Mouse (Mus musculus): ENCODE measurements at regions not wholly inside any gene's neighbourhood (a gene's known extent, or its start where the extent isn't known, plus 50 kb on each side); places are given as distances from the start of the nearest gene placed in this dataset.

DNA sequence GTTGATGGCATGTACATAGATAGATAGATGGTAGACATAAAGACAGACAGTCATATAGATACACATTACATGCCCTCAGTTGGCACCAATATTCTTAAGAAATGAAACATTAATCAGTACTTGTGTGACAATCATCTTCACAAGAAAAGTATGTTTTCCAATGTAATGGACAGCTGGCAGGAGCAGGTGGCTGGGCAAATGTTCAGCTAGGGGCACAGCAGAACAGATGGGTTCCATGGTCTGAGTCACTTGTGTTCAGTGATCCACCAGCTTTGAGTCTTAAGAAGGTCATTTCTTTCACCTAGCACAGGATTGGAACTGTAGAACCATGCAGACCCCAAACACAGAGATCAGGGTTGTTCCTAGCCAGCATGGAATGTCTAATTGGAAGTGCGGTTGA lies 2631.2 kb upstream of the 5930422O12Rik start:
- 91% methylated on average over 1 of the region's 1 CpGs for WGBS
- no peak for ATAC-seq (ENCODE audit: insufficient number of reproducible peaks, insufficient read depth, low FRiP score, low TSS enrichment, low read depth)
- no peaks in the 10 kb centered on the region for H3K9me3 ChIP-seq

DNA sequence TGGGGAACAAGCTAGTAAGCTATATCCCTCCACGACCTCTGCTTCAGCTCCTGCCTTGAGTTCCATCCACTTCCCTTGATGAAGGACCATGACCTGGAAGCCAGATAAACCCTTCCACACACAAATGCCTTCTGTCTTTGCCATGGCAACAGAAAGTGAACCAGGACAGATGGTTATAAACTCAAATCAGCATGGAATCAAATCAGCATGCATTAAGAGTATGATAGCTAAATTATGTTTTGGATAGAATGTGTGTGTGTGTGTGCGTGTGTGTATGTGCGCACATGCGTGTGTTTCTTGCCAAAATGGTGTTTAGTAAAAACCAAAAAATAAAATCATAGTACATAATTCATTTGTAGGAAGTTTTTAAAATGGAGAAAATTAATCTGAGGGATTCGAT lies 2611.5 kb upstream of the 5930422O12Rik start:
- ATAC-seq (ENCODE audit: insufficient number of reproducible peaks, insufficient read depth, low FRiP score, low TSS enrichment, low read depth) = no peak
- no peak overlapping the region for H3K27ac ChIP-seq

More for the DNA sequence above, 2631.2 kb upstream of the 5930422O12Rik start:
- Histone ChIP-seq H3K27ac (no peak overlapping the region), H3K4me2 (no peak overlapping the region), H3K27me3 (no peaks in the 10 kb centered on the region), H3K36me3 (no peaks in the 10 kb centered on the region), H3K9ac (replicated peaks) (no peak overlapping the region), H3K4me3 (replicated peaks) (no peak overlapping the region), H3K4me1 (replicated peaks) (no peaks in the 10 kb centered on the region)

DNA sequence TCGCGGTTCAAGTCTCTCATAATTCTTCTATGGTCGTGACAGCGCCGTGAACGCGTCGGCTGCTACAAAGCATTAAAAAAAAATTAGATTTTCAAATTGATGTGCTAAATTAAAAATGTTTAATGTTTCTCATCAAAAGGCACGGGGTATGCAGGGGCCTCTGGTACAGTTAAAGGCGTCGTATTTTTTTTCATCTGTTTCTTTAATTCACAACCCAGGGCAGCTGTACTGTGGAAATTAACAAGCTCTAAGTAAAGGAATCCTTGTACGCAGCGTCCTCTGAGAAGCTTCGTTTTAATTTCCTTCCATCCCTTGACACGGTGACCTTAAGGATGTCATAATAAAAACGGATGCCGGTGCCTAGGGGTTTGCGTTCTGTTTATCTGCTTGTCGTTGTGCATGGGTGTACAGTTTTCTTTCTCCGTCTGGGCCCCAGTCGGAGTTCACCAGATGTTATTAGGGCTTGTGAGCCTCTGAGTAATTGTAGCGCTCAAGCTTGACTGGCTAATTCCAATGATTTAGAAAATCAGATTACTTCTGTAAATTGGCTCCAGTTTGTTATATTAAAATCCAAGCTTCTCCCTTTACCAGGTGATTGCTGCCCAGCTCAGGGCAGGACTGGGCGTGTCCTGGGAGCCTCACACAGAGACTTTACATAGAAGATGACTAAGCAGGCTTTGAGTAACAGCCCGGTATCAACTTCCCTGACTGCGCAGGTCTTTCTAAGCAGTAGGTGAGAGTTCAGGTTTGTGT lies 2605.5 kb upstream of the 5930422O12Rik start:
- Histone ChIP-seq H3K9me3 (no peaks in the 10 kb centered on the region), H3K36me3 (no peaks in the 10 kb centered on the region), H3K4me3 (replicated peaks) (no peak overlapping the region), H3K27ac (no peak overlapping the region), H3K4me1 (replicated peaks) (peaks cover 12% of the 10 kb centered on the region), H3K9ac (replicated peaks) (no peak overlapping the region), H3K4me2 (peak overlapping the region; percentile 43), H3K27me3 (no peaks in the 10 kb centered on the region)
- peak; percentile 50; the same call in 1 of the 2 replicates for ATAC-seq (ENCODE audit: insufficient number of reproducible peaks, insufficient read depth, low FRiP score, low TSS enrichment, low read depth)
- WGBS = 30% methylated on average over 25 of the region's 25 CpGs

More for the DNA sequence above, 2611.5 kb upstream of the 5930422O12Rik start:
- no peak overlapping the region for H3K9ac ChIP-seq (replicated peaks)
- no peak overlapping the region for H3K4me2 ChIP-seq
- 90% methylated on average over 5 of the region's 5 CpGs for WGBS
- H3K4me1 ChIP-seq (replicated peaks) = 0 out of 2 replicates have a peak, but pooled peaks cover under 1% of the 10 kb centered on the region
- H3K36me3 ChIP-seq = no peaks in the 10 kb centered on the region
- H3K27me3 ChIP-seq = no peaks in the 10 kb centered on the region
- H3K9me3 ChIP-seq = no peaks in the 10 kb centered on the region
- H3K4me3 ChIP-seq (replicated peaks) = no peak overlapping the region

DNA sequence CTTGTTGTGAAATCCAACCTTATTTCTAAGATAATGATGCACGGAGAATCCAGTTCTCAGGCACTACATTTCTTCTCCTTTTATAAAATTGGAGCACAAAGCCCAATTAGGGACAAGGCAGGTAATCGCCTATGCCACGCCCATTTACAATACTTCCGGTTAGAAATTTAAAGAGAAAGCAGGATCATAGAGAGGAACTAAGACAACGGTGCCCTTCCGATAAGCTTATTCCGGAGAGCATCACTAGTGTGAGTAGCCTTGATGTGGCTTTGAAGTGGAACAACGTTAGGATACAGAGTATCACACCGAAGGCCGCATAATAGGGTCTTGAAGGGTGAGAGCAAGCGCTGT lies 2604.9 kb upstream of the 5930422O12Rik start:
- Histone ChIP-seq H3K4me2 (peak overlapping the region; percentile 43; the same call in 1 of the 2 replicates), H3K4me1 (replicated peaks) (peaks cover 12% of the 10 kb centered on the region), H3K9ac (replicated peaks) (no peak overlapping the region), H3K9me3 (no peaks in the 10 kb centered on the region), H3K27ac (no peak overlapping the region), H3K36me3 (no peaks in the 10 kb centered on the region), H3K27me3 (no peaks in the 10 kb centered on the region), H3K4me3 (replicated peaks) (no peak overlapping the region)
- WGBS = 88% methylated on average over 11 of the region's 11 CpGs
- no peak for ATAC-seq (ENCODE audit: insufficient number of reproducible peaks, insufficient read depth, low FRiP score, low TSS enrichment, low read depth)

DNA sequence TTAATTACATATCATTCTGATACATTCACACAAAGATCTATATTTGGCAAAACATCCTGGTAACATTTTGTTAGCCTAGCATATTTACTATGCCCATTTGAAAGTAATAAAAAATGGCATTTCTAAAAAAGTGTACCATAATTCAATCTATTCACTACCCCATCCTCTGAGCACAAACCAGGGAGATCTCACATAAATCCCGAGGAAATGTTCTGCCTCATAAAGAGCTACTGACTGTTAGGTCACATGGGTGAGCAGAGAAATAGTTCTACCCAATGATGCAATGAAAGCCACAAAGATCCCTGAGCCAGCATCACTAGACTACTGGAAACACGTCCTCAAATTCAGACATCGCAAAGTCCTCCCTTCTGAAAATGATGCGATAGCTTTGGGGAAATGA lies 2602.5 kb upstream of the 5930422O12Rik start:
- Histone ChIP-seq H3K27me3 (no peaks in the 10 kb centered on the region), H3K4me3 (replicated peaks) (no peak overlapping the region), H3K36me3 (no peaks in the 10 kb centered on the region), H3K9me3 (no peaks in the 10 kb centered on the region), H3K9ac (replicated peaks) (no peak overlapping the region), H3K4me1 (replicated peaks) (peaks cover 12% of the 10 kb centered on the region), H3K27ac (no peak overlapping the region), H3K4me2 (no peak overlapping the region)
- ATAC-seq (ENCODE audit: insufficient number of reproducible peaks, insufficient read depth, low FRiP score, low TSS enrichment, low read depth) = no peak
- WGBS = 78% methylated on average over 4 of the region's 4 CpGs

DNA sequence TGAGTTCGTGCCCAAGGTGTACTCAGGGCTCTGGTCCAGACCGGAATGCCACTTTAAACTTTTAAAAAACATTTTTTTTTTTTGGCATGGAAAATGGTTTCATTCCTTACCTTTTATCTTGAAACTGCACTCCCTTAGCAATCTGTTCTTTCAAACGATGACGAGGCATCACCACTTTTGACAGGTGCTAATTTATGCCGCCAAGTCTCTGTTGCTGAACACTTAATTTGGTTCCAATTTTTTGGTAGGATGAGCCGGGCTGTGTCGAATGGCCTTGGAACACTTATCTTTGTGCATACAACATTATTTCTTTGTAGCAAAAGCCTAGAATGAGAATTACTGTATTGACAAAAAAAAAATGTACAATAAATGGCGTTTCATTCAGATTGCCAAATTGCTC lies 2590.5 kb upstream of the 5930422O12Rik start:
- Histone ChIP-seq H3K27ac (no peak overlapping the region), H3K36me3 (no peaks in the 10 kb centered on the region), H3K27me3 (no peaks in the 10 kb centered on the region), H3K9ac (replicated peaks) (no peak overlapping the region), H3K4me1 (replicated peaks) (no peaks in the 10 kb centered on the region), H3K4me3 (replicated peaks) (no peak overlapping the region), H3K4me2 (no peak overlapping the region), H3K9me3 (no peaks in the 10 kb centered on the region)
- no peak for ATAC-seq (ENCODE audit: insufficient number of reproducible peaks, insufficient read depth, low FRiP score, low TSS enrichment, low read depth)
- 90% methylated on average over 8 of the region's 8 CpGs for WGBS

DNA sequence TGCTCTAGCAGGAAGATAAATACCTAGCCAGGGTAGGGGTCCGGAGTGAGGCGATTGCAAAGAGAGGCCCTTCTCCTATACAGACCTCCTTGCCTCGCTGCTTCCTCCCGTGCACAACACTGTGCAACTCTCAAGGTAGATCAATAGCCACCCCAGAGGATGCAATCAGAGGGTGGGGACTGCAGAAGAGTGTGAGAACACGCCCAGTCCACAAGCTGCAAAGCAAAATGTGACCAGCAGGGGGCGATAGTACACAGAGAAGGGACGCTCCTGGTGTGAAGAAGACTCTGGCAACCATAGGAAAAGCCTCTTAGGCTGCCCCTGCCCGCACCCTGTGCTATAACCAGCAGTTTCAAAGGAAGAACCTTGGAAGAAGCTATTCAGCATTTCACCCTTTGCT lies 2588.4 kb upstream of the 5930422O12Rik start:
- Histone ChIP-seq H3K27me3 (no peaks in the 10 kb centered on the region), H3K9me3 (no peaks in the 10 kb centered on the region), H3K9ac (replicated peaks) (no peak overlapping the region), H3K4me2 (no peak overlapping the region), H3K27ac (no peak overlapping the region), H3K4me3 (replicated peaks) (no peak overlapping the region), H3K4me1 (replicated peaks) (no peaks in the 10 kb centered on the region), H3K36me3 (no peaks in the 10 kb centered on the region)
- WGBS = 32% methylated on average over 8 of the region's 8 CpGs
- ATAC-seq (ENCODE audit: insufficient number of reproducible peaks, insufficient read depth, low FRiP score, low TSS enrichment, low read depth) = peak; percentile 56

DNA sequence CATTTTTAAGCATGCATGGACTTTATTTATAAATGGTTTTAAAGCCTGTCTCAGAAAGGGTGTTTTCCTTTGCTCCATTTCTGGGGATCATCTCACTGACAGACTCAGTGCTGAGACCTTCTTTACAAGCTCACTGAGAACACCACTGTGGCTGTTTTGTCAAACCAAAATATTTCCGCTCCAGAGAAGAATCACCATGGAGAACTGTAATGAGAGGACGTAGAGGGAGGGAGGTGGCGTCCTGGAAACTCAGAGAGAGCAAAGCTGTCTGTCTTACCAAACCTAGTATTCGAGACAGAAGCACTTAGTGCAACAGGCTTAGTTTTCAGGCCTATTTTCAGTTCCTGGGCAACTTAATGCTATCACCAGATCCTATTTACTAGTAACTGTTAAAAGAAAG lies 2565.5 kb upstream of the 5930422O12Rik start:
- Histone ChIP-seq H3K4me2 (no peak overlapping the region), H3K27ac (no peak overlapping the region), H3K9me3 (no peaks in the 10 kb centered on the region), H3K9ac (replicated peaks) (no peak overlapping the region), H3K36me3 (no peaks in the 10 kb centered on the region), H3K4me3 (replicated peaks) (no peak overlapping the region), H3K27me3 (no peaks in the 10 kb centered on the region), H3K4me1 (replicated peaks) (no peaks in the 10 kb centered on the region)
- ATAC-seq (ENCODE audit: insufficient number of reproducible peaks, insufficient read depth, low FRiP score, low TSS enrichment, low read depth) = no peak
- WGBS = 81% methylated on average over 4 of the region's 4 CpGs

DNA sequence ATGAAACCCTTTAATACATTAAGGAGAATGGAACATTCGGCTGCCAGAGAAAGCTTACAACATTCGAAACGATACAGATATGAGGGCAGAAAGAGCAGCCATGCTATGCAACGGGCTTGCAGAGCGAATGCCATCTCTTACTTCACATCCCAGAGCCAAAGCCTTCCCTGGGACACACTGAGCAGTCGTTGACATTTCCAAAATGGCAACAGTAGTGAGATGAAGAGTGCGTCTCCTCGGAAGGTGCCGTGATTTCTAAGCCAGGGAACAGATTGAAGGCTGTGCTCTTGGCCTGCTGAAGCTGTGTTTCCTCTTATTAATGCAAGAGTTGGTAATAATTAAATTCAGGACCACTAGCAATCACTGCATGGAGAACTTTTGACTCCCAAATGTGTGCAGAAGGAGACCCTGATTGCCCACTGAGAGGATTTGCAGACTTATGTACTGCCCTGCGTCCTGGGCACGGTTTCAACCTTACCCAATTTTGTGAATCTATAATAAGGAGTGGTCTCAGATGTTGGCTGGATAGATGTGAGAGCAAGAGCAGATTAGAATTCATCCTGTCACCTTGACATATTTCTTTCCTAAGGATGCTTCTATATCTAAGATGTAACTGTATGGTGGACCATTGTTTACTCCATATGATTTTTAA lies 2522.3 kb upstream of the 5930422O12Rik start:
- no peaks in the 10 kb centered on the region for H3K36me3 ChIP-seq
- H3K4me3 ChIP-seq (replicated peaks) = no peak overlapping the region
- H3K4me1 ChIP-seq (replicated peaks) = no peaks in the 10 kb centered on the region
- no peak overlapping the region for H3K4me2 ChIP-seq
- H3K27ac ChIP-seq = no peak overlapping the region
- no peaks in the 10 kb centered on the region for H3K27me3 ChIP-seq
- WGBS = 87% methylated on average over 11 of the region's 11 CpGs
- no peak overlapping the region for H3K9ac ChIP-seq (replicated peaks)
- ATAC-seq (ENCODE audit: insufficient number of reproducible peaks, insufficient read depth, low FRiP score, low TSS enrichment, low read depth) = no peak
- no peaks in the 10 kb centered on the region for H3K9me3 ChIP-seq

DNA sequence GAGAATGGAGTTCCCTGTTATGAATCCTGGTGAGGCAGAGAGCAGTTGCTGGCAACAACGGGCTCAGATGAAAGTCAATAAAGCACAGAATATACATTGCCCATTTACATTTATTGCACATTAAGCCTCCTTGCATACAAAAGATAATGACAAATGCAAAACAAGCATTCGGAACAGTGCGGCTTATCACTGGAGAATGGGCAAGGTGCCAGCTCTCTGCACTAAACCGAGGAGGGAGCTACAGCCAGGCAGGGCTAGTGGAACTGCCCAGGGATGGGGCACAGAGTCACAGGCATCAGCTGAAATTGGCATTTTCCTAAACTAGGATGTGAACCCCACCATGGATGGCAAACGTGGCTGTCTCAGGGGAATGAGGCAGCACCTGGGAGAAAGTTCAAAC lies 2514.8 kb upstream of the 5930422O12Rik start:
- Histone ChIP-seq H3K27ac (no peak overlapping the region), H3K27me3 (0 out of 2 replicates have a peak, but pooled peaks cover 5% of the 10 kb centered on the region), H3K4me1 (replicated peaks) (peaks cover 8% of the 10 kb centered on the region), H3K9me3 (no peaks in the 10 kb centered on the region), H3K4me3 (replicated peaks) (no peak overlapping the region), H3K36me3 (no peaks in the 10 kb centered on the region), H3K9ac (replicated peaks) (no peak overlapping the region), H3K4me2 (no peak overlapping the region)
- ATAC-seq (ENCODE audit: insufficient number of reproducible peaks, insufficient read depth, low FRiP score, low TSS enrichment, low read depth) = no peak
- WGBS = 89% methylated on average over 5 of the region's 5 CpGs

DNA sequence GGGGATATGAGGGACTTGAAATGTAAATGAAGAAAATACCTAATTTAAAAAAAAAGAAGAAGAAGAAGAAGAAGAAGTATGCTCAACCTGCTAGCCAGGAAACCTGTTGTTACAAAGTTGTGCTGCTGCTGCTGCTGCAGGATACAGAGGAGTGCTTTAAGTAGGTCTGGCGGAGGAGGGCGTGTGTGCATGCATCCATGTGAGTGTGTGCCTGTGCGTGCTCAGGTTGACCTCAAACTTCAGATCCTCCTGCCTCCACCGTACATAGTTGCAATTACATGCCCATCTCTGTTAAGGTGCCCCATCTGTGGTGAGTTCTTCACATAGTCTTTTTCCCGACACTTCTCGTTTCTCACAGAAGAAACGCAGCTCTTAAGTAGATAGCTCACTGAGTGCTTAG lies 2513.4 kb upstream of the 5930422O12Rik start:
- Histone ChIP-seq H3K27ac (no peak overlapping the region), H3K27me3 (0 out of 2 replicates have a peak, but pooled peaks cover 5% of the 10 kb centered on the region), H3K4me3 (replicated peaks) (no peak overlapping the region), H3K4me1 (replicated peaks) (peaks cover 8% of the 10 kb centered on the region), H3K9ac (replicated peaks) (no peak overlapping the region), H3K9me3 (no peaks in the 10 kb centered on the region), H3K4me2 (peak overlapping the region; percentile 78), H3K36me3 (no peaks in the 10 kb centered on the region)
- no peak for ATAC-seq (ENCODE audit: insufficient number of reproducible peaks, insufficient read depth, low FRiP score, low TSS enrichment, low read depth)
- WGBS = 67% methylated on average over 7 of the region's 7 CpGs

Measured in limb, embryonic 12.5 days (tissue).